Mouse (Mus musculus) cerebellum, adult 2 months (tissue): ENCODE measurements around the gene Slc35g2.

Experiments used
- CTCF ChIP-seq: fragments of 200-500 bp; IDR thresholded peaks from 2 replicates; pipeline ENCODE4 v1.5.1; 2011; ENCODE audit warnings: low read depth, mild to moderate bottlenecking, control low read depth, low read length, moderate library complexity, borderline replicate concordance; ENCODE audit not compliant: insufficient read depth
- POLR2A ChIP-seq: fragments of 200-500 bp; IDR thresholded peaks from 2 replicates; pipeline ENCODE4 v1.6.1; 2011; ENCODE audit warnings: low read length, control low read depth, borderline replicate concordance; ENCODE audit not compliant: insufficient read depth

- no peak for TF ChIP-seq CTCF
- no peak for TF ChIP-seq POLR2A
Measured at GRCm38 (mm10) chr9:100602130-100602529, 31.2 kb upstream of the Slc35g2 start.
